Mouse (Mus musculus) intestine, embryonic 16.5 days (tissue): ENCODE data around the gene Fbxl8. TPM values are rescaled to one million over a fixed set of nuclear protein-coding genes. Genes with fewer than 3 reads are reported as not detected.

Source experiments
- ATAC-seq: fragments of 200-750 bp; cut with Nextera tagmentation; 2 replicates; pipeline ENCODE4 v1.8.0; 2017; ENCODE audit warnings: moderate TSS enrichment, moderate library complexity
- H3K27ac ChIP-seq: fragments of 300-500 bp; sonication (generic); 2 replicates; pipeline ENCODE4 v1.5.1; 2014; ENCODE audit warnings: mild to moderate bottlenecking, low read length
- H3K27me3 ChIP-seq: fragments of 300-500 bp; sonication (generic); replicated peaks from 2 replicates; pipeline ENCODE4 v1.6.1; 2014; ENCODE audit warnings: low read length, control low read depth, mixed read lengths; ENCODE audit not compliant: control insufficient read depth, insufficient read depth
- H3K36me3 ChIP-seq: fragments of 300-500 bp; sonication (generic); 2 replicates; pipeline ENCODE4 v1.6.1; 2014; ENCODE audit warnings: low read length, control low read depth; ENCODE audit not compliant: control insufficient read depth, insufficient read depth
- H3K4me1 ChIP-seq: fragments of 300-500 bp; sonication (generic); 2 replicates; pipeline ENCODE4 v1.6.1; 2014; ENCODE audit warnings: low read length, control low read depth, mixed read lengths; ENCODE audit not compliant: control insufficient read depth, insufficient read depth
- H3K4me2 ChIP-seq: fragments of 300-500 bp; sonication (generic); 2 replicates; pipeline ENCODE4 v1.6.1; 2014; ENCODE audit warnings: low read depth, low read length, control low read depth
- H3K4me3 ChIP-seq: fragments of 300-500 bp; sonication (generic); 2 replicates; pipeline ENCODE4 v1.5.1; 2014; ENCODE audit warnings: mild to moderate bottlenecking, low read length
- H3K9ac ChIP-seq: fragments of 300-500 bp; sonication (generic); 2 replicates; pipeline ENCODE4 v1.6.1; 2014; ENCODE audit warnings: low read depth, low read length
- H3K9me3 ChIP-seq: fragments of 300-500 bp; sonication (generic); 2 replicates; pipeline ENCODE4 v1.6.1; 2016; ENCODE audit warnings: low read length, control low read depth; ENCODE audit not compliant: control insufficient read depth
- WGBS: fragments of 180-500 bp; shearing (Covaris S2); extraction: QIAGEN DNeasy Blood & Tissue Kit; methylation state at CpG from one replicate; pipeline ENCODE4 v1.1.7; 2014; 5-methylcytosine and 5-hydroxymethylcytosine counted together
- polyA plus RNA-seq: library from polyadenylated mRNA; unstranded; fragments of >200 nt; fragmentation: Nextera tagmentation; extraction: Ambion mirVana; gene quantifications from 2 replicates; pipeline ENCODE4 v1.2.1, GENCODE M21; 2015

Fbxl8 gene
- polyA plus RNA-seq, 1 experiment from 2014 or later, result 6.0 TPM

DNA sequence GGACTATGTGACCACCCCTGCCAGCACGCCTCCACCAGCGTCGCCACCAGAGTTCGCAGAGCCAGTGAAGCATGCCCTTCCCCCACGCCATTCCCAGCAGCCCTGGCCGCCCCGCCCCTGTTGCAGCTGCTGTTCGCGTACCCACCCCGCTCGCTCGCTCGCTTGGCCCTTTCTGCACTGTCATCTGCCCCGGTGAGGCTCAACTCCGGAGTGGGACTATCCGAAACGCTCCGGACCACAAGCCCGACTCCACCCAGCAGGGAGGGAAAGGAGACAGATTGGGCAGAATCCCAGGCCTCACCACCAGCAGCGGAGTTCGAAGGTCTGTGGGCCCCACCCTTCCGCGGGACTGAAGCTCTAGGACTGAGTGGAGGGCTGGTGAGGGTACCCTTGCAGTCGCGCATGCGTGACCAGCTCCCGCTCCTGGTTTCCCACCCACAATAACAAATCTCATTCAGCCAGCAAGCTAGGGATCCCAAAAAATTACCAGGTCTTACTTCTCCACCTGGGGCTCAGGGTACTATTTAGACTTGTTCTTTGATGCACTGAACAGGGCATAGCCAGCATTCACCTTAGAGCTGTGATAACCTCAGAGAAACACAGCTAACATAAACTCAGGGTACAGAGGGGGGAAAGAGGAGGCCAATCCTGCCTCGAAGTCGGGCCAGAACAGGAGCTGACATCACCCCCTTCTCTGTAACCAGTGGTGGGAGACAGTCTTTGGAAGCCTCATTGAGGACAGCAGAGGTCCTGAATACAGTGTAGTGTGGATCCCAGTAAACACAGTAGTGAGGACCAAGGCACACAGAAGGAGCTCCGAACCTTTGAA, 12.1 kb downstream of the Fbxl8 start:
- Histone ChIP-seq H3K27me3 (peaks cover 67% of the 10 kb centered on the region), H3K27ac (no peak overlapping the region), H3K4me3 (peak overlapping the region; percentile 48), H3K4me1 (peaks cover 21% of the 10 kb centered on the region), H3K9me3 (no peaks in the 10 kb centered on the region), H3K9ac (peak overlapping the region; percentile 54), H3K4me2 (peak overlapping the region; percentile 81), H3K36me3 (no peaks in the 10 kb centered on the region)
- WGBS, result 5% methylated on average over 30 of the region's 30 CpGs
- peak; percentile 54 for ATAC-seq

DNA sequence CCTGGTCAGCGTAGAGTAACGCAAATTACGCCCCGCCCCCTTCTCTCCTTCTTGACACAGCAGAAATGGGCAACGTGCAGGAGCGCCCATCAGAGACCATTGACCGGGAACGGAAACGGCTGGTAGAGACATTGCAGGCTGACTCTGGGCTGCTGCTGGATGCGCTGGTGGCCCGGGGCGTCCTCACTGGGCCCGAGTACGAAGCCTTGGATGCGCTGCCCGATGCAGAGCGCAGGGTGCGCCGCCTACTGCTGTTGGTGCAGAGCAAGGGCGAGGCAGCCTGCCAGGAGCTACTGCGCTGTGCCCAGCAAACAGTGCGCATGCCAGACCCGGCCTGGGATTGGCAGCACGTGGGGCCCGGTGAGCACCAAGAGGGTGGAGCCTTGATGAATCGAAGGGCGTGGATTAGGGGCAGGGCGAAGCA, 14.5 kb downstream of the Fbxl8 start:
- no peaks in the 10 kb centered on the region; the same call in 1 of the 2 replicates for H3K36me3 ChIP-seq
- H3K4me3 ChIP-seq, result peak overlapping the region; percentile 33
- ATAC-seq, result peak; percentile 70
- 3% methylated on average over 28 of the region's 28 CpGs for WGBS
- H3K9ac ChIP-seq, result peak overlapping the region; percentile 46; the same call in 1 of the 2 replicates
- peak overlapping the region; percentile 58 for H3K4me2 ChIP-seq
- no peak overlapping the region for H3K27ac ChIP-seq
- H3K4me1 ChIP-seq, result peaks cover 21% of the 10 kb centered on the region
- H3K27me3 ChIP-seq, result peaks cover 53% of the 10 kb centered on the region
- H3K9me3 ChIP-seq, result no peaks in the 10 kb centered on the region

DNA sequence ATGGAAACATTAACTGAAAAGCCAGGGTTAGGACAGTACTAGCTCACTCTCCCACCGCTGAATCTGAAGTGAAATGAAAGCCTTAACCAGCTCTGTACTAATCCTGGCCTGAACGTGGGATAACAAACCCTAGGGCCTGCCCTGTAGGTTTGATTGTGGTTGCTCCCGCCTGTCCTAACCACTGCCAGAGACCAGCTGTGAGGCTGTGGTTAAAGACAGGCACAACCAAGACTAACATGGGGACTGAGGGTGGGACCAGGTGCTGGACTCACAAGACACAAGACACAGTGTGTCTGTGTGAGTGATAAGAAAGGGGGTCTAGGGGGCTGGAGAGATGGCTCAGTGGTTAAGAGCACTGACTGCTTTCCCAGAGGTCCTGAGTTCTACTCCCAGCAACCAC, 16.1 kb downstream of the Fbxl8 start:
- no peak overlapping the region for H3K27ac ChIP-seq
- ATAC-seq, result no peak
- WGBS, result 77% methylated on average over 3 of the region's 3 CpGs
- no peaks in the 10 kb centered on the region; the same call in 1 of the 2 replicates for H3K36me3 ChIP-seq
- H3K4me2 ChIP-seq, result no peak overlapping the region
- no peaks in the 10 kb centered on the region for H3K9me3 ChIP-seq
- H3K27me3 ChIP-seq, result peaks cover 42% of the 10 kb centered on the region
- peaks cover 18% of the 10 kb centered on the region for H3K4me1 ChIP-seq
- no peak overlapping the region for H3K9ac ChIP-seq
- no peak overlapping the region for H3K4me3 ChIP-seq

DNA sequence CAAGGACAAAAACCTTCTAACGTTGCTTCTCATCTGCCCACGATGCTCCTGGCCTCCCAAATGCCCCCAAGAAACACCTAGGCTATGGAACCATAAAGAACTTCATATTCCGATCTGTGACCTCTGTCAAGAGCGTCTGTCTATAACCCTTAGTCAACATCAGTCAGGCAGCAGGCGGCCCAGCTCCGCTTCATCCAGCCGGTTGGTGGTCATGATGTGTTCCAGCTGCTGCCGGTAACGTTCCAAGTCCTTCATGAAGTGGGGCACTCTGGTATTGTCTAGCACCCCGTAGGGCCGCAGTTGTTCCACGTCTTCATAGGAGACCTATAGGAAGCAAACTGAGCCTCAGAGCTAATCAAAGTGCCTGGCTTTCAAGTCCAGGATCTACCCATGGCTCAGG, 17.4 kb downstream of the Fbxl8 start:
- Histone ChIP-seq H3K9me3 (no peaks in the 10 kb centered on the region), H3K4me1 (peaks cover 9% of the 10 kb centered on the region), H3K27me3 (peaks cover 34% of the 10 kb centered on the region), H3K4me2 (no peak overlapping the region), H3K9ac (no peak overlapping the region), H3K36me3 (no peaks in the 10 kb centered on the region; the same call in 1 of the 2 replicates), H3K27ac (no peak overlapping the region), H3K4me3 (no peak overlapping the region)
- 90% methylated on average over 12 of the region's 12 CpGs for WGBS
- ATAC-seq, result no peak

DNA sequence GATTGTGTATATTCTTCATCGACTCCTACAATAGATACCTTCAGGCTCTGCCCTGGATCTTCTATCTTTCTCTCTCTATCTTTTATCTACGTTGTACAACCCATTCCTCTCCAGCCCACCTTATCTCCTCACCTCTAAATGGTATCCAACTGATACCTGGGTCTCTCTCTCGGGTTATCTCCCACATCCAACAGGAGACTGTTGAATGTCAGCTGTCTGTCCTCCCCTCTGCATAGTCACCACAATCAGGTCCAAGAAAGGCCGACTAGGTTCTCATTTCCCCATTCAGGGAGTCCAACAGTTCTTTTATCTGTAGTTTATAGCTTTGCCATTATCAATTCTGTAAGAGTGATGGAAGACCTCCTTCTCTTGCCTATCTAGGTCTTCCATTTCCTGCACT, 17.8 kb downstream of the Fbxl8 start:
- H3K4me3 ChIP-seq, result no peak overlapping the region
- no peak overlapping the region for H3K9ac ChIP-seq
- H3K27ac ChIP-seq, result no peak overlapping the region
- 85% methylated on average over 4 of the region's 4 CpGs for WGBS
- no peaks in the 10 kb centered on the region; the same call in 1 of the 2 replicates for H3K36me3 ChIP-seq
- H3K4me2 ChIP-seq, result no peak overlapping the region
- ATAC-seq, result no peak
- H3K9me3 ChIP-seq, result no peaks in the 10 kb centered on the region
- peaks cover 9% of the 10 kb centered on the region for H3K4me1 ChIP-seq
- H3K27me3 ChIP-seq, result peaks cover 31% of the 10 kb centered on the region

DNA sequence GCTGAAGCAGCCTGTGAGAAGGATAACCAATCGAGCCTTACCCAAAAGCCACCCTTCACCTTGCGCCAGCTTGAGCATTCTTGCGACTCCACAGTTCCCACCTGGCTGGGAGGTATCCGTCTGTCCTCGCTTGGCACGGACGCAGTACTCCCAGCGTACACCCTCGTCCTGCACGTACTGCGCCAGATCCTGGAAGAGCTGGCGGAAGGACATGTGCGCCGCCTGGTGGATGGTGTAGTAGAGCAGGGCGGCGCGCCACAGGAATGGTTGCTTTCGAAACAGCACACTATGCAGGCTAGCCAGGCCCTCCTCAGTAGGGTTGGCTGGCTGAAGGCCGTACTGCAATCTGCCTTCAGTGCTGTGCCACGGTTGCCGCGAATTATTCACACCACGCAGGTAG, 18.6 kb downstream of the Fbxl8 start:
- H3K4me1 ChIP-seq, result peaks cover 9% of the 10 kb centered on the region
- ATAC-seq, result peak; percentile 75
- no peaks in the 10 kb centered on the region for H3K9me3 ChIP-seq
- H3K4me3 ChIP-seq, result no peak overlapping the region
- no peak overlapping the region for H3K4me2 ChIP-seq
- H3K27ac ChIP-seq, result no peak overlapping the region
- H3K27me3 ChIP-seq, result peaks cover 24% of the 10 kb centered on the region; the same call in 1 of the 2 replicates
- no peak overlapping the region for H3K9ac ChIP-seq
- WGBS, result 32% methylated on average over 23 of the region's 23 CpGs
- no peaks in the 10 kb centered on the region; the same call in 1 of the 2 replicates for H3K36me3 ChIP-seq

DNA sequence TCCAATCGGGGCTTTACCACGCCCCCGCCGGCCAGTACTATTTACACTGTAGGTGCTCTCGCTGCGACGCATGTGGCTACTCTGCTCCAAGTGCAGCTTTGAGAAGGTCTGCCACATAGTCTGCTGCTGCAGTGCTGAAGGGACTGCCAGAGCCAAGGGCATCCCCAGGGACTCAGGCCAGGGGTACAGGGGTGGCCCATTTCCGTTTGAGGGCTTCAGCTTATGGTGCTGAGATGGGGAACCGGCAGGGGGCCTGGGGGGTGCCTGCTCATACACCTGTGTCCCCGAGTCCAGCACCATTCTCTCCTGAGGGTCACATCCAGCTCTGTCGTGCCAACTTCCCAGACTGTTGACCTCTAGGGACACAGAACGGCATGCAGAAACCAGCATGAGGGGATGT, 21.1 kb downstream of the Fbxl8 start:
- WGBS, result 57% methylated on average over 12 of the region's 12 CpGs

DNA sequence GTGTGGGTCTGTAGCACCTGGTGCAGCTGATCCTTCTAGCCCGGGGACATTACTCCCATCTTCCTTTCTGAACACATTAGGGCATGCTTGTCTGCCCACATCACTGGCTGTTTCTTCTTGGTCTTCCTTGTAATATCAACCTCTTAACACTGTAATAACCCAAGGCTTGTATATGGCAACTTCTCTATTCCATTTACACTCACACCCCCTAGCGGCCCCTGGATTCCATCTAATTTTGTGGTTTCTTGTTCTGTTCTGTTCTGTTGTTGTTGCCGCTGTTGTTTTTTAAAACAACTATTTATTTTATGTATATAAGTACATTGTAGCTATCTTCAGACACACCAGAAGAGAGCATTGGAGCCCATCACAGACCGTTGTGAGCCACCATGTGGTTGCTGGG, 22.5 kb downstream of the Fbxl8 start:
- no peak overlapping the region for H3K9ac ChIP-seq
- no peak overlapping the region for H3K27ac ChIP-seq
- WGBS, result 81% methylated on average over 4 of the region's 4 CpGs
- H3K4me3 ChIP-seq, result no peak overlapping the region
- H3K9me3 ChIP-seq, result no peaks in the 10 kb centered on the region
- no peaks in the 10 kb centered on the region; the same call in 1 of the 2 replicates for H3K36me3 ChIP-seq
- no peak for ATAC-seq
- peaks cover 21% of the 10 kb centered on the region for H3K4me1 ChIP-seq
- peaks cover 13% of the 10 kb centered on the region for H3K27me3 ChIP-seq
- H3K4me2 ChIP-seq, result no peak overlapping the region

More for the DNA sequence above, 21.1 kb downstream of the Fbxl8 start:
- no peak overlapping the region for H3K4me3 ChIP-seq
- H3K9me3 ChIP-seq, result no peaks in the 10 kb centered on the region
- H3K27ac ChIP-seq, result no peak overlapping the region
- H3K4me2 ChIP-seq, result no peak overlapping the region
- no peak for ATAC-seq
- H3K9ac ChIP-seq, result no peak overlapping the region
- H3K36me3 ChIP-seq, result no peaks in the 10 kb centered on the region; the same call in 1 of the 2 replicates
- peaks cover 18% of the 10 kb centered on the region for H3K4me1 ChIP-seq
- peaks cover 10% of the 10 kb centered on the region for H3K27me3 ChIP-seq

DNA sequence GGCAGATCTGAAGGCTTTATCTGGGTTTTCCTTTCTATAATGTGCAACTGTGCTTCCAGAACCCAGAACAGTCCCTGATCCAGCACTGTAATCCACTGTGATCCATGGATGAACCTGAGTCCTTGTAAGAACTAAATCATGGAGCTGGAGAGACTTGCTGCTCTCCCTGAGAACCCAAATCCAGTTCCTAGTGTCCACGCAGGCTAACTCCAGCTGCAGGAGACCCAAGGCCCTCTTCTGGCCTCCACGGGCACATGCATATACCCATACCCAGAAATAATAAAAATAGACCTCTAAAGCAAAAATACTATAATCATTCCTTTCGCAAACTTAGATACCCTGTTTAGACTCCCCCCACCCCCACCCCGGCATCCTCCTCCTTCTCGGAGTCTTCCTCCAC, 23.8 kb downstream of the Fbxl8 start:
- no peak overlapping the region for H3K27ac ChIP-seq
- 87% methylated on average over 5 of the region's 5 CpGs for WGBS
- H3K27me3 ChIP-seq, result peaks cover 13% of the 10 kb centered on the region
- no peak overlapping the region for H3K4me3 ChIP-seq
- no peaks in the 10 kb centered on the region for H3K9me3 ChIP-seq
- peaks cover 21% of the 10 kb centered on the region for H3K4me1 ChIP-seq
- no peaks in the 10 kb centered on the region; the same call in 1 of the 2 replicates for H3K36me3 ChIP-seq
- no peak for ATAC-seq
- peak overlapping the region; percentile 93; the same call in 1 of the 2 replicates for H3K4me2 ChIP-seq
- H3K9ac ChIP-seq, result no peak overlapping the region
